Mouse (Mus musculus) brain, adult 2 months (tissue): Measurements from ENCODE around the gene Birc5.
A peak's percentile ranks its signal among the peaks of the same experiment; 100 is the strongest.

Source experiments
- DNase-seq: peaks from one replicate; pipeline ENCODE4 v3.0.0; 2011; ENCODE audit warnings: low read depth, low spot score

Birc5 gene

DNA sequence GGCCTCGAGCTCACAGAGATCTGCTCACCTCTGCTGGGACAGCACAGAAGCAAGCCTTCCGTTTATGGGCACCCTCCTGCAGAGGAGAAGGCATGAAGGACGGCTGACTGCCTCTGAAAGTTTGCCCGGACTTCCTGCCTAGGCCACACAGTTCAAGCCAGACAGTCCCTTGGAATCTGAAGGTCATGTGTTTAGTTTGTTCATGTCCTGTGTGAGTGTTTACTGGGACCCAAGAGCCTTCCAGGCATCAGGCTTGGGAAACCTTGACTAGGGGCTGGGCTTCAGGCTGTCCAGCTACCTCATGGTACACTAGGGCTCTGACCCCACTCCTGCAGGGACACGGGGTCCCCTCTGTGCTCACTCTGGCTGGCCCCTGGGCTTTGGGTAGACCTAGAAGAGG lies 36.9 kb downstream of the Birc5 start:
- DNase-seq = no peak

DNA sequence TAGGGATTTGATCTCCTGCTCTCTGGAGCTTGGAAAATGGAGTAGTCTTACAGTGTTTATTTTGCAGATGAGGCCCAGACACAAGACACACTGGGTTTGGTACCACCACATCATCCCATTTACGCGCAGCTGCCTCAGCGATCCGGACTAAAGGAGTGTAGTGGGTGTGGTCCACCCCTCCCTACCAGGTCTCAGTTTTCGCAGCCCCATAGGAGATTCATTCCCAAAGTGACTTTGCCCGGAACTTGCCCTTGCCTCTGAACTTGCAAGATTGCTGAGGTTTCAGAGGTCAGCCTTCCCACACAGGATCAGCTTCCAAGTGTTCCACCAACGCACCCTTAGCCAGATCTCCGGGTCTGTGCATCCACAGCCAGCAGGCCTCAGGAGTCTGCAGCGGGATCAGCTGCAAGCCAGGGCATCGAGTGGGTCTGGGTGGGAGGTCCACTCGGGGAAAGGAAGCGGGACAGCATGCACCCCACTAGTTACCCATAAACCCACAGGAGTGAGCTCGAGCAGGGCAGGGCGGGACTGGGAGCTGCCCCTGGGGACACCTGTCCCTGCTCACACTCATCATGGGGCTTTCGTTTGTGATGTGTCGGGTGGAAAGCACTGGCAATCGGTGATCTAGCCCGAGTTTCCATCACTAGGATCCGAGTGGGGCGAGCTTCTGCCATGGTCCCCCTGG lies 39.3 kb downstream of the Birc5 start:
- DNase-seq = no peak

DNA sequence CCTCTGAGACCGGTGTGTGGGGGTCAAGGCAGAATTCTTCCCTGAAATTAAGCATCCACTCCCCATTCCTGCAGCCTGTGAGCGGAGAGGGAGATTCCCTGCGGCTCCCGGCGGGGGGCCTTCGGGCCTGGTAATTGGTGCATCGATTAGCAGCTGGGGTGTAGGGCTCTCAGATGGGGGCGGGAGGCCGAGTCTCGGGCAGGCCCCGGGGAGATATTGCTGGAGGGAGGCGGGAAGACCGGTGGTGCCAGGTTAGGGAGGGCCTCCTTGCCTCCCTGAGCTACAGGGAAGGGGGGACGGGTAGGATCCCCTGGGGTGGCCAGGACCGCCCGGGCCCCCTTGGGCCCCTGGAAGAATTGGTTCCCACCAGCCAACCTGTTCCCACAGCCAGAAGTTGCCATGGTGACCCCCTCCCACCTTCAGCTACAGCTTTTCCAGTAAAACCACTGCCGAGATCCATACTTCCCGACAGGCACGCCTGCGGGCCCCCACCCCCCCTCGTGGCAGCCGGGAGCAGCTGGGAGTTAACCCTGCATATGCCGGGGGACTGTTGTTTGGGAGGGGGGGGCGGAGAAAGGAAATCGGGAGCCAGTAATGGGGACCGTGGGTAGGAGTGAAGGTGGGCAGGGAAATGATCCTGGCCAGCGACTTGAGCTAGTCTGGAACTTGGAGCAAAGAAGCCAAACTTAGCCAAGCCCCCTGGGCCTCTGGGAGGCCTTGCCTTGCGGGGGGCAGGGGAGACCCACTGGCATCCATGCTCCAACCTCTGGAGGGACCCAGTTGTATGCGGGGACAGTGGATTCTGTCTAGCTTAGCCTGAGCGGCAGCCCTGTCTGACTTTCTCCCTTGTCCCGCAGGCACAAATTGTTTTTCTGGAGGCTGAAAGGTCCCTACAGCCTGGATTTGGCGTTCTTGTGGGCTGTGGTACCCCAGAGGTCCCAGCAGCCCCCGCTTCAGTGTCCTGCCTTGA lies 40.1 kb downstream of the Birc5 start:
- peak; percentile 63 for DNase-seq

DNA sequence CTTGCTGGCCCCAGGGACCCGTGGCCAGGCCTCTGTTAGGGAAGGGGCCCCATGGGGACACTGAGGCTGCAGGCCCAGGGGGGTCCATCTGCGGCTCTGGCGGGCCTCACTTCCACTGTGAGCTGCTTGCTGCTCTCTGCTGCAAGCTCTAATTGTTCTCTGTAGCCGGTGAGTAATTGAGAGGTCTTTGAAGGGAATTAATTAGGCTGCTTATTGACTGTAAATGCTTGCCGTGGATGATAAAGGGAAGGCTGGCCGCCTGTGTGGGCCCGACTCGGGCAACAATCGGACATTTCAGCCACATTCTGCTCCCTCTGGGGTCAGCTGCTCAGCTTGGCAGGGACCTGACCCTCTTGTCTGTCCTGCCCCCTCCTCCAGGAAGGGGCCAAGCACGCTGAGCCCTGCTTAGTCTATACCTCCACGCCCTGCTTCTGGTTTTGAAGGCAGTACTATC lies 40.9 kb downstream of the Birc5 start:
- DNase-seq = no peak

DNA sequence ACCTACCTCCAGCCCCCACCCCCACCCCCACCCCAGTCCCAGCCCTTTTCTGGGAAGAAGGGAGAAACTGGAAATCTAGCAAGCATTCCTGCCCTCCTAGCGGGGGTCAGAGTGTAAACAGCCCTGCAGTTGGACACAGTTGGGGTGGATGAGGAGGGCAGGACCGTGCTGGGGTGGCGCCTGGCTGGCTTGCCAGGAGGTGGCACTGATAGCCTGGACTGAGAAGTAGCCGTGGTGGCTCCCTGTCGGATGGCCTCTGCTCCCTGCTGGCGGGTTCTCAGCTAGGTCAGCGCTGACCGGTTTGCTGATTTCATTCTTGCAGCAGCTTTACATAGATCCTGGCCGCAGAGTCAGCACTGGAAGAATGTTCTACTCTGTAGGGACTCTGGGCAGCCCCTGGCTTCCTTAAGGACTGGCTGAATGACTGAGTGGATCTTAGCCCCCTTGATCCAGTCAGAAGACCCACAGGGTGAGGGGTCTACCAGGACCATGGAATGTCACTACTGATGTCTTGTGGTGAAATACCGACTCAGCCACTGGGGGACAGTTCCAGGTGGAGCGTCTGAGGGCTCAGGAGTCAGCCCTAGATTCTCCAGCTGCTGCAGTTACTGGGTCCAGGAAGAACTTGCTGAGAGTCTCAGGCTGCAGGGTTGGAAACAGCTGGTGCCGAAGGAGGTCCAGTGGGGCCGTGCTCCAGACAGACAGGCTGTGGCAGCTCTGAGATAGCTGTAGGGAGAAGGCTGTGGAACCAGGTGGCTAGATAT lies 41.6 kb downstream of the Birc5 start:
- DNase-seq = no peak

DNA sequence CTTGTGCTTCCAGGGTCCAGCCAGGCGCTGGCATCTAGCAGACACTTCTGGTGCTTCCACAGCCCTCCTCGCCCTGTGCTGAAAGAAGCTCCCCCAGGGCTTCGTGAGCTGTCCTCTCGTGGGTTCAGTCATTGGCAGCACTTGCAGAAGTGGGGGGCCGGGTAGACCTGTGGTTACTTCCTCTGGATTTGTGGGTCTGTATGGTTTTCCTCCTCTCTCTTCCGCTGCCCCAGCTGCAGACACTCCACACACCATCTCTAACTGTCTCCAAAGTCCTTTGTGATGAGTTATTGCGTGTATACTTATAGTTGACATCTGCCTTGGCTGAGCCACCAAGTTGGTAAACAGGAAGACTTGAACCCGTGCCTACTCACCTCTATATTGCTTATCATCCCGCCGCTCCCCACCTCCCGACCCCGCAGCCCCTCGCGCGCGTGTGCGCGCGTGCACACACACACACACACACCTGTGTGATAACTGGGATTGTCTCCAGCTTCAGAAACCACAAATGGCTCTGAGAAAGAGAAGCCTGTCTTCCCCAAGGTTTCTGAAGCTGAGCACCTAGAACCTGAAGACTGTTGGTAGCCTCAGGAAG lies 42.6 kb downstream of the Birc5 start:
- DNase-seq = no peak

DNA sequence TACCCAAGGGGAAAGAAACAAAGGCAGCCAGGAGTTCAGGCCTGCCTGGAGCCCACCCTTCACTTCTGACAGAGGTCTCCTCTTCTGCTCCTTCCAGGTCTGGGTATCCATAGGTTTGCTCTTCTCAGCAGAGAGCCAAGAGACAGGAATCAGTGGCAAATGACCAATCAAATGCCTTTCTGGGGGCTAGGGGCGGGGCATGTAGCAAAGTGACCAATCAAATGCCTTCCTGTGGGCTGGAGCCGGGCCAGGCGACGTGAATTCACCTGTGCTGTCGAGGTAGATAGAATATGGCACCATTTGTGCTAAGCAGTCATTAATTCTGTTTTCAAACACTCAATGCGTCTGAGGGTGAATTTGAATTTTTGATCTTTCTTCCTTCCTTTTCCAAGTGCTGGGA lies 43.1 kb downstream of the Birc5 start:
- DNase-seq = no peak

DNA sequence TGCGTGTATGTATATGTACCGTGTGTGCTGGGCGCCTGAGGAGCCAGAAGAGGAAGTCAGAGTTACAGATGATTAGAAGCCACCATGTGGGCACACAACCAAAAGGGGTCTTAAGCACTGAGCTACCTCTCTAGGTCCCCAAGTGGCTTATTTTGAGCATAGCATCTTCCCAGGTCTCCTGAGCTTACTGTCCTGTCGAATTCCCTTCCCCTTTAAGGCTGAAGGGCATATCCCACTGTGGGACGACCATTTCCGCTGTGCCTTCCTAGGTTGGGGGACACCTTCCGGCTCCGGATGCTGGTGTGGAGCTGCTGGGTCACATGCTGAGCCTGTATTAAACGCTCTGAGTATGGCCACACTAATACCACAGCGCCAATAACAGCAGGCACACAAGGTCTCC lies 45.6 kb downstream of the Birc5 start:
- no peak for DNase-seq

DNA sequence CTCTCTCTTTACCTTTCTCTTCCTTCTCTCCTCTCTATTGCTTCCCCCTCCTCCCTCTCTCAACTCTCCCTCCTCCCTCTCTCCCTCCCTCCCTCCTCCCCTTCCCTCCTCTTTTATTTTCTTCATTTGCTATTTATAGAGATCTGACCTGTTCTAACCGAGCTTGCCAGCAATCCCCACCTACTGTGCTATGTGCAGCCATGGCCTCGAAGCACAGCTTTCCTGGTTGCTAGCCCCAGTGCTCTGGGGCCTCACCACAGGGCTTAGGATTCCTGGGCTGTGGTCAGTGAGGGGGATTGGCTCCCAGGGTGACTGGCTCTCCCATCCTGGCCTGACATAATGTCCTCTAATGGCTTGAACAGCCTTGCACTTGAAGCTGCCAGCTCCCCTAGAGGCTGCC lies 47.5 kb downstream of the Birc5 start:
- DNase-seq = no peak

DNA sequence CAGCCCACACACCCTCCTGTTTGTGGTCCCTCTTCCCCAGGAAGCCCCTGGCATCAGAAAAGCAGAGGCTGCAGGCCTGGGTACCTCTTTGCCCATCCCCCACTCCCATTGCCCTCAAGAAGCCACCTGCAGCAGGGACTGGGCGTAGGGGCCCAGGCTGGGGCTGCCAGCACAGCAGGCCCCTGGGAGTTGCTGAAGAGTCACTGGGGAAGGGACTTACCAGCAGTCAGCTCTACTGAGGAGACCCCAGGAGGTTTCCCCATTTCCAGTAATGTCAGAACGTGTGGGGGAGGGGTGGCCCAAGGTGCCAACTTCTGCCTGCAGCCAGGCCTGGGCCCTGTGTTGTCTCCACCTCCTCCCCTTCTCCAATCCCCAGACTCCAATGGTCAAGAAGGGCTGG lies 53.2 kb downstream of the Birc5 start:
- DNase-seq = no peak

DNA sequence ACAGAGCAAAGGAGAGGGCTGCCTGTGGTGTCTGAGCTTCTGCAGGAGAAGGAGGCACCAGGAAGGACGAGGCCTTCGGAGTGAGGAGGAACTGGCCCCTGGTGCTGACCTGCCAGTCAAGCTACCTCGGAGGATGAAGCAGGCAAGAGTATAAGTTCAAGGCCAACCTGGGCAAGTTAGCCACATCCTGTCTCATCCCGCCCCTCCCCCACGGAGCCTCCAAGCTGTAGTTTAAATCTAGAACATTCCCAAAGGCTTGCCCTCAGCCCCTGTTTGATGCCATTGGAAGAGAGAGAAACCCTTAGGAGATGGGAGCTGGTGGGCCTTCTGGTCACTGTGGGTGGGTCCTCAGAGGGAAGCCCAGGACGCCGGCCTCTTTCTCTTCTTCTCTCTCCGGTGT lies 55.4 kb downstream of the Birc5 start:
- no peak for DNase-seq
